Mouse (Mus musculus) testis, postnatal 14 days (tissue): ENCODE measurements around the gene Glyr1.

ENCODE experiments used
- DNase-seq: peaks from one replicate; pipeline ENCODE4 v3.0.0; 2021; ENCODE audit warnings: low spot score

The Glyr1 gene

DNA sequence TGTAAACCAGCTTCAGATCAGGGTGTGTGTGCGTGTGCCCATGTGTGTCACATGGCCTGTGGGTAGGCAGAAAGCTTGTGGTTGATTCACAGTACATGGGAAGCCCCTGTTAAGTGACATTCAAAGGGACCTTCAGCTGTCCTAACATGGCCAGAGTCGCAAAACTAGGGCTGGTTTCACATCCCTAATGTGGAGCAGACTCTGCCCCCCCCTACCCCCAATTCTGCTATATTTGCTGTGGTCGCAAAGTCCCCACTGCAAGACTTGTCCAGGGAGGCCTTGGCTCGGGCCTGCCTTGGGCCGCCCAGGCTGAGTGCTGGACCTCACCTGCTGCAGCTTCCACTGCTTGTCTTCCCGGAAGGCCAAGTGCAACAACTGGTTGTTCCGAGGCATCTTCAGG lies 38.4 kb downstream of the Glyr1 start:
- DNase-seq = no peak

DNA sequence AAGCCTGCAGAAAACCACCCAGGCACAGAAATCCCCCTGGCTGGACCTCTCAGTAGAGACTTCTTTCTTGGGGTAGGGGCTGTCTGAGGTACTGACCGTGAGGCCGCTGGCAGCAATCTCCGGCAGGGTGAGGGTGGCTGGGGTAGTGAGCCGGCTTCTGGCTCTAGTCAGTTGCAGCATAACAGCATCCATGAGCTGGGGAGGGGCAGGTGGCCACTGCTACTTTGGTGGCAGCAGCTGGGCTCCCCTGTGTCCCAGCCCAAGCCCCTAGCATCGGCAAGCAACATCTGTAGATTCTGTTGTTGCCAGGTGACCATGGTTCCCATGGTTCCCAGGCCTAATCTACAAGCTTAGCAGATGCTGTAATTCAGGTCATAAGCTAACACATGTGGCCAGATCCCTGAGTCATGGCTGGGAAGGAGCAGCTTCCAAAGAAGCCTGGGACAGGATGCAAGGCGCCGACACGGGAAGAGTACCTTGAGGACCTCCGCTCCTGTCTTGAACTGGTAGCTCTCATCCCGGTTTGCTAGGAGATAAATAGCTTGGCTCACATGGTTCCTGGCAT lies 39.2 kb downstream of the Glyr1 start:
- no peak for DNase-seq

DNA sequence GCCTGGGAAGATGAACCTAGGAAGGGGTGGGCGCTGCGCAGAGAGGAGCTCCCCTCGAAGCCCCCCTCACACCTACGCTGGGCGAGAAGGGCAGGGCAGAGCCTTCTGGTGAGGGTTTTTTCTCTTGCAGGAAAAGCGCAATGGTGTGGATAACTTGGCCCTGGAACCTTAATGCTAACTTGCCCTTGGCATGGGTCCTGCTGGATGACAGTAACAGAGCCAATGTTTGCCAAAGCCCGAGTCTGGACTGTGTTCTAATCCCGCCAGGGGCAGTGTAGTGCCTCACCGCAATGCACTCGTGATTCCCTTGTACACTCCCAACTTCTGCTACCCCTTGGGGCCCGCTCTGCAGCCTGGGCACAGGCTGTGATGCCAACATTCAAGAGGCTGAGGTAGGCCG lies 41.6 kb downstream of the Glyr1 start:
- DNase-seq = no peak

DNA sequence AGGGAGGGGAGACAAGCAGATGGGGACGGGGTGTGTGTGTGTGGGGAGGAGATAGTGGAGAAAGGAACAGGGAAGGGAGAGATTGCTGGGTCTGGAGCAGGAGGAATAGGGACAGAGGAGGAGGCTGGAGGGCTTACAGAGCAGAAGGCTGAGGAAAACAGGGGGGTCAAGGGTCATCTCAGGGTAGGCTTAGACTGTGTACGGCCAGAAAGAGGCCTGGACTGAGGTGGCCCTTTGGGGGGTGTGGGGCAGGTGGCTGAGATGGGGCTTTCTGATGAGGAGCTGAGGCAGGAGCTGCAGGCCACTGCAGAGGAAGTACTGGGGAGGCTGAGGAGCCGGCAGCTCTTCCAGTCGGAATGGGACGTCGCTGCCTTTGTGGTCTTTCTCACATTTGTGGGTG lies 42.2 kb downstream of the Glyr1 start:
- DNase-seq = no peak

DNA sequence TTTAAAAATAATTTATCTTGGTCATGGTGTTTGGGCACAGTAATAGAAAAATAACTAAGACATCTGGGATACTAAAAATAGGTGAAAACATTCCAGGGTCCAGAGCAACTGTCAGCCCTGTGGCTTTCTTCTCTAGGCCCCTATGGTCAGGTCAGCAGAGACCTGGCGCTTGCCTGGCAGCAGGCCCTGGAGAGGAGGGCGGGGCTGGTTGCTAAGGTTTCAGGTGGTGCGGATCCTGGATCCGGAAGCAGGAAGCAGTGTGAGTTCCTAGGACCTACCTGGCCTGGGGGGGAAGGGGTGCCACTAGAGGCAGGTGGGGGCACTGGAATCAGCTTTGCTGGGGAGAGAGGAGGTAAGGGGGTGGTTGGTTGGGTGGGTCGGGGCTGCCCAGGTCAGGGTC lies 42.6 kb downstream of the Glyr1 start, which contains the start of gene Smim22:
Gene Smim22 (plus strand): TSS at position 222 of the 400 bp plus-strand sequence.
- no peak for DNase-seq

DNA sequence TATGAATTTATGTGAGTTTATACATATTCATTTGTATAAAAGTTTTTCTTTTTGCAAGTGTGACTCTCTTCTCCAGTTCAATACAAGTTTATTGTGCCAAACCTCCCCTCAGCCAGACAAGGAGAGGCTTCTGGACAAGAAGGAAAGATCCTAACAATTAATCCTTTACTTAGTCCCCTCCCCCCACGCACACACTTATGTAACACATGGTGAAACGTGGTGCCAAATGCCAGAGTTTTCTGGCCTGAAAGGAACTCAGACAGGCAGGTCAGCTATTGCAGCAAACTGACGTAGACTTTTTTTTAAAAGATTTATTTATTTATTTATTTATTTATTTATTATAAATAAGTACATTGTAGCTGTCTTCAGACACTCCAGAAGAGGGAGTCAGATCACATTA lies 49.1 kb downstream of the Glyr1 start:
- DNase-seq = no peak

DNA sequence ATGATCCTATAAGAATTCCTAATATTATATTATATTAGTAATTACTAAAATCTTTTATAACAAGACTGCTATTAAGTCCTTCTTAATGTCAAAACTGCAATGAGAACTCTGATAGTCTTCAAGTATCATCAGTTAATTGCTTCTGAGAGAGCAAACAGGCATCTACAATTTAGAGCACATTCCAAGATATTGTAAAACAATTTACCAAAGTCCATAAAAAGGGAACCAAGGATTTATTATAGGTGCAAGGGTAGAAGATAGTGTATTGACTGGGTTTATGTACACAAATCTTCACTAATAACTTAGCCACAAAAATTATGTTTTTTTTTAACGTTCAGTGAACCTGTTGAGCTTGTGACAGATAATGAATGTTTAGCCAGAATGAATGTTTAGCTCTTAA lies 50.7 kb downstream of the Glyr1 start:
- DNase-seq = no peak

DNA sequence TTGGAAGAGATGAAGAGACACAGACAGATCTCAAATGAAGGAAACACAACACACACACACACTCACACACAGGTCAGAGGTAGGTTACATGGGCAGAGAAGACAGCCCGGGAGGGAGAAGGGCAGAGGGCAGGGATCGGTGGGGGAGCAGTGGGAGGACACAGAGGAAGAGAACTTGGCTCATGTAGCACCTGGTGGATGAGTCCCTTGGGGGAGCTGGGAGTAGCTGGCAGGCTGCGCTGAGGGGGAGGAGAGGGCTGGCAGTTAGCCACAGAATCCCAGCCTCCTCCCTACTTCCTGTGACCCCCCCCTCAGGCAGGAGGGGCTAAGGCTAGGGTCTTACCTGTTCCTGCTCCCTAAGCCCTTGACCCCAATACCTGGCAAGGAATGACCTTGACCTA lies 52.1 kb downstream of the Glyr1 start, which contains the start of gene Sept12:
Gene Sept12 (minus strand): TSS at position 300 of the 400 bp plus-strand sequence.
- peak; percentile 48 for DNase-seq

DNA sequence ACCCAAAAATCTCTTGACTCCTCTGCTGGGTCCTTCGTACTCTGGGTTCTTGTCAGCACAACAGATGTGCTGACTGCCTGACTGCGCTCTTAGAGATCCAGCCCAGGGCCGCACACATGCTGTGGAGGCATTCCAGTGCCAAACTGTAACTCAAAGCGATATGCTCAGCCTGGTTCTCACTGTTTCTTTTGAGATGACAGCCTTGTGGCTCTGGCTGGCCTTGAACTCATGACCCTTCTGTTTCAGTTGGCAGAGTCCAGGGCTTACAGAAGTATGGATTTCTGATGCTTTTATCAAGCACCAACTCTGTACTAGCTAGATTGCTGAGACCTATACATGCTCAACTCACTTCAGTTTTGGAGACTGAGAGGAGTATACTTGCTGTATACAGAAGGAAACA lies 56.4 kb downstream of the Glyr1 start:
- no peak for DNase-seq

DNA sequence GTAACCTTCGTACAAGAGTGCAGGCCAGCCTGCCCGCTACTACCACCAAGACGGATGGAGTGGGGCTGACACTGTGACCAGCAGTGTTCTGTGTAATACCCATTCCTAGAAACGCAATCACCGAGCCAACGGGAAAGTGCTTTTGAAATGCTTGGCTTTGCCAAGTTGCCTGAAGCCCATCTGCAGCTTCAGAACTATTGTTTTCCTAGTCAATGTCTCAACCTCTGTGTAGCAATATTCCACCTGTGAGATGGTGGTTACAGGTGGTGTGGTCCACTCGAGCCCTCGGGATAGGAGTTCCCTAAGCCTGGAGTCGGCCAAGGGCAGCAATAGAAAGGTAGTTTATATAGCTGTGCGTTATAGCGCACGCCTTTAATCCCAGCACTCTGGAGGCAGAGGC lies 64.9 kb downstream of the Glyr1 start:
- no peak for DNase-seq

DNA sequence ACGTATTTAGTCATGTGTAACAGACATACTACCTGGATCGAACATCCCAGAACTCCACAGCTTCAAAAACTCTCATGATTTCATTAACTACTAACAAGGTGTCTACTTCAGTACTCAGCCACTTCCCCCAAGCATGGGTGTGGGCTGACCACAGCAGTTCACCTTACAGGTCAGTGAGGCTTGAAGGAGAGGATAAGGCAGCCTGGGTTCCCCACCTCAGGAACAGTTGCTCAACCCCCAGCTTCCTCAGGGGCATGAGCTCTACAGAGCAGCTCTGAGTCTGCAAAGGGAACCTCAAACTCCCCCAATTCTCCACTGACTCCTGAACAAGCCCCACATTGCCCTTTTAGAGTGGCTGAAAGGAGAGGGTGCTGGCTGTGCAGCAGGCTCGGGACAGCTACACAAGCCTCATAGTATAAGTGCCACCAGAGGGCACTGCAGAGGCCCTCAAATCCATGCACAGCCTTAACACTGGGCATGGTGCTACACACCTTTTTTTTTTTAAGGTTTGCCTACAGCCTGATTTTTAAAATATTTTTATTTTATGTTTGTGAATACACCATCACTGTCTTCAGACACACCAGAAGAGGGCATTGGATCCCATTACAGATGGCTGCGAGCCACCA lies 69.8 kb downstream of the Glyr1 start:
- DNase-seq = no peak

DNA sequence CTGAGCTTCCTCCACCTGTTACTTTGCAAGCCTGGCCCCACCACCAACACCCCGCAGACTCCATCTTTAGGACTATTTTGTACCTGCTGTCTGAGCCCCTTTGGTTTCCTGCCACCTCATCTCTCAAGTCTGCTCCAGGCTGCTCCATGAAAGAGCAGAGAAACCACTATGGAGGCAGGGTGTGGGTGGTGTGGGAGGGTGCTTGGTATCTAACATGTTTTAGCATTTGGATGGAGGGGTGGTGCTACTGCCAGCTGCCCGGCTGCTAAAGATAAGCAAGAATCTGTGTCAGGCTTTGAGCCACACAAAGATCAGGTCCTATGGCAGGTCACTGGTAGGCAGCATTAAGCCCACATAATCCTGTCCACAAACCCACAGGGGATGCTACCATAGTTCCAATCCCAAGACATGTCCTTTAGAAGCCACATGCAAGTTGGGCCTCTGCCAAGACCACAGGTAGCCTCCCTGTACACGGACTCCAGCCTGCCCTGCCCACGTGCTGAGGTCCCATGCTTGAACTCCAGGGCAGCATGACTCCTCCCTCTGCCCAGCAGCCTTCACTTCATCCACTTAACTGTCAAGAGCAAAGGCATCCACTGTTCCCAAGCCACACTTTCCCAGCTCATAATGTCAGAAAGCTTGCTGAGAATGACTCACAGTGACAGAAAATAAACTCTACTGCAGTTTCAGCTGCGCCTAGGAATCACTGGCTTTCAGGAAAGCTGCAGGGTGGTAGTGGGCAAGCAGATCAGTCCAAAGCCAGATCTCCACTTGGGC lies 71.2 kb downstream of the Glyr1 start:
- no peak for DNase-seq

DNA sequence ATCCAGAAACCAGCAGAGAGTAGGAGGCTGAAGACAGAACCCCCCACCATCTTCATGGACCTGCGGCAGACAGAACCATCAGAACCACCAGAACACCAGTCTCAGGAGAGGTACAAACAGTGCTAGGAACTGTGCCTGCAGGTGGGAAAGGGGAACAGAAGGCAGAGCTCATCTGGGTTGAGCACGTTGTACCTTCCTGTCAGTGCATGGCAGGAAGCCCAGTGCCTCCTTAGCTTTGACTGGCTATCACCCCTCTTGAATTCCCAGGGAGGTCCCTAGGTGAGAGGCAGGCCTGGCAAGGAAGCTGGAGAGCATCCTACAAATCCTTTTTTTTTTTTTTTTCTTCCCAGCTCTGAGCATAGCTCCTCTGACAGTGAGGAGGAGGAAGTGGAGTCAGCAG lies 73.5 kb downstream of the Glyr1 start:
- no peak for DNase-seq

DNA sequence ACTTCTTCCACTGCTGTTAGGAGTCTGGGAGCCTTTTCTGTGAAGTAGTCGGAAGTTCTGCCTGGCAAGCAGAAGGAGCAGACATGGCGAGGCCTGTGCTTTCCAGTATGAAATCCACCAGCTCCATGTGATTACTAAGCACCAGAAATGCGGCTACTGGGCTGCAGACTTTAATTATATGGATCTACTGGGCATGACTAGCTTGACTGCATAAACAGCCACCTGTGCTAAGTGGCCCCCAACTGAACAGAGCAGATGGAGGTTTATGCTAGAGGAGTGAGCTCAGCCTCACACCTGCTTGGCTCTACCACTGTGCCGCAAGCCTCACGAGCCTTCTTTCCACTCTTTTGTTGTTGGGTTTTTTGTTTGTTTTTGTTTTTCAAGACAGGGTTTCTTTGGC lies 75.1 kb downstream of the Glyr1 start:
- no peak for DNase-seq

DNA sequence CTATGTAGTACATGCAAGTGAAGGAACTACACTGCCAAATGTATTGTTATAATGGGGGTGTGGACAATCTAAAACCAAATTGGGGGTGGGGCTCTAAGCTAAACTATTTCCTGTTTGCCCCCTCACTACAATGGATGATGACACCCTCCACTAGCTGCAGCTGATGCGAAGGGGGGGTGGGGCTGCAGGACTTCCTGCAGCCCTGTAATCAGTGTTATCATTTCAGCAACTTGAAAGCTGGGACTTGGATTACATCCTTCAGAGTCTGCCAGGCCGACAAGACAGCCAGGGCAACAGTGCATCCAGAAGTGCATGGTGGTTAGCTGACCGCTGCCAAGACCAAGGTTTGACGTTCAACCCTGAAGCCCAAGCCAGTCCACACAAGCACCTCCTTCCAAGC lies 78.0 kb downstream of the Glyr1 start:
- no peak for DNase-seq

DNA sequence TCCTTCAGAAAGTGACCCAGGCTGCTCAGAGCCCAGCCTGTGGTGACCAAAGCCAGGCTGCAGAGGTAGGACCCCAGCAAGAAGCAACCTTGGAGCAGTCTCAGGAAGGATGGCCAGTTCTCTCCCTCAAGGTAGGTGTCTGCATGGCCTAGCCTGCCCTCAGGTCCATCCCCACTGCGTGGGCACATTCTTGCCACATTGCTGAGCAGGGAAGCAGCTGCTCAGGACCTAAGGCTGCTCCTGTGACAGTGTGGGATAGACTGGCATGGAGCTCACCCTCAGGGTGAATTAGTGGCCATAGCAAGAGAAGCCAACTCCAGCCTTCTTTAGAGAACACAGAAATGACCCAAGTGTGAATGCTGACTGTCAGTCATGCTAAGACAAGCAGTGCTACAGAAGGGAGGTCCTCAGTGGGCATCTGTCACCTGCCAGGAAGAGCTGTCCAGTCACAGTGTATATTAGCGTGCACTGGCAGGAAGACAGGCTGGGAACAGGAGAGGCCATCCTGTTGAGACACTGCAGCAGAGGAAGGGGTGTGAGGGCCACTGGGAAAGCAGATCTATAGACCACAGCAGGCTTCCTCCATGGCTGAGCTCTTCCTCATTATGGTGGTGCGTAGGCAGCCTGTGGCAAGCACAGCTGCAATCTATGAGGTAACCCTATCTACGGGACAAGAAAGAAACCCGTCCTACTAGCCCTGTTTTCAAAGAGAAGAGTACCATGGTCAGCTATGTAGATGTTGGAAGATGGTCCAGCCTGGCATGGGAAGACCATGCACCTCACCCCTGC lies 80.4 kb downstream of the Glyr1 start:
- no peak for DNase-seq

DNA sequence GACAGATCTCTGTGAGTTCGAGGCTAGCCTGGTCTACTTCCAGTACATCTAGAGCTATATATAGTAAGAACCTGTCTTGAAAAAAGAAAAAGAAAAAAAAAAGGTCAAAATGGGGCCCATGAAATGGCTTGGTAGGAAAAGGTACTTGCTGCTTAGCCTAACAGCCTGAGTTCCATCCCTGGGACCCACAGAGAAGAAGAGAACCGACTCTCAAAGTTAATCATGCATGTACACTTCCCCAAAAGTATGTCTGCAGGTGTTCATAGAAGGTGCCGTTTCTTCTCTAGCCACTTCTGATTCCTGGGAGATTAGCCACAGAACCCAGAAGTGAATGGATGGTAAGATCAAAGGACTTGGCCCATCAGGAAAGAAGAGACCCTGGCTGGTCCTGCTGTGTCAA lies 81.2 kb downstream of the Glyr1 start:
- no peak for DNase-seq

DNA sequence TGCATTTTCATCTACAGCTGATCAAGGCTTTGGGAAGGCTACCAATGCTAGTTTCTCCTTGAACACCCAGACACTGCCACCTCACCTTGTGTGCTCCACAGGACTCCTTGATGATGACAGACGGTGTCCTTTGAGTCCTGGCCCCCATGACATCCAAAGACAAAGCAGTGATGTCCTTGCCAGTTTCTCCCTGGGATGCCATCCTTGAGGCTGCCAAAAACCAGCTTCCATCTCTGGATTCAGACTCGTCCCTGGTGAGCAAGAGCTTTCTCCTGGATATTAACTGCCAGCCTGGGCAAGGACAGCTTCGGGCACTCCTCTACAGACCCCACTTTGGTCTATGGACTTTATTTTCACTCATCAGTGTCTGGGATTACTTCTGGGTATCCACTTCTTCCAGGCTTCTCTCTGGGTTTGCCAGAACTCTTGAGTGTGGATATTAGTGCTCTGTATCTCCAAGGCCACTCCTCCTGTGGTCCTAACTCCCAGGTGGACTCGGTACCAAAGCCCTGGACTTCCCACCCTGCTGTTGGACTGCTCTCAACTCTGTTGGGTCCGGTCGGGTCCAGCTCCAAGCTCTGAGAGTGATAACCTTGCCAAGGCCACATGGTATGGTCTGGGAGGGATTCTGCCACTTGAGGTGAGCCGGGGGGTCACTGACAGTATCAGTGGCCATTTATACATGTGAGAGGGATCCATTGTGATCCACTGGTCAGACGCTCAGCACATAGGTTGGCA lies 84.1 kb downstream of the Glyr1 start:
- no peak for DNase-seq

DNA sequence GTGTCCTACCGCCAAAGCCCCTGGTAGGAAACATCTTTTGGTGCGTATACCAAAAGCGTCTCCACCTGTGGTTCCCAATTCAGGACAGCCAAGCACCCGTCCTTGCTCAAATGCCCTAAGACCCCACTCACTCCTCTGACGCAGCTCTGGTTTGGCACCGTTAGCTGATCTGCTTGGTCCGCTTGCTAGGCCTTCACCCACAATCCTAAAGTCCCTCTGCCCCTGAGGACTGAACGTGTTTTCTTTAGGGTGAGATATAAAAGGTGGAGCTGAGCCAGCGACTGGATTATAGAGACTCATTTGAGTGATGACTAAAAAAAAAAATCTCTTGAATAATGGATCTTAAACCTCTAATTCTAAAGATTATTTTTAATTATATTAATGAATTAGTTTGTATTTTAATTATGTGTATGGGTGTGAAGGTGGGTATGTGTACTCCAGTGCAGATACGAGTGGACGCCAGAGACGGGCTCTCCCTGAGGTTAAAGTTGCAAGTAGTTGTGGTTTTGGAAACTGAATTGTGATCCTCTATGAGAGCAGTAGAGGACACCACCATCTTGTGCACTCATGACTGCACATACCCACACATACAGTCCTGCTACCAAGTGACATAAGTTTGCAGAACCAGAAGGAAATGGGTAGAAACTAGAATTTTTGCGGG lies 84.8 kb downstream of the Glyr1 start:
- no peak for DNase-seq
